Mouse (Mus musculus) mesoderm, embryonic 11.5 days (tissue): ENCODE measurements at regions not wholly inside any gene's neighbourhood (a gene's known extent, or its start where the extent isn't known, plus 50 kb on each side); places are given as distances from the start of the nearest gene placed in this dataset.

Source experiments
- DNase-seq: peaks from one replicate; pipeline ENCODE4 v3.0.0-alpha.2; 2012; ENCODE audit warnings: low read depth, low spot score

DNA sequence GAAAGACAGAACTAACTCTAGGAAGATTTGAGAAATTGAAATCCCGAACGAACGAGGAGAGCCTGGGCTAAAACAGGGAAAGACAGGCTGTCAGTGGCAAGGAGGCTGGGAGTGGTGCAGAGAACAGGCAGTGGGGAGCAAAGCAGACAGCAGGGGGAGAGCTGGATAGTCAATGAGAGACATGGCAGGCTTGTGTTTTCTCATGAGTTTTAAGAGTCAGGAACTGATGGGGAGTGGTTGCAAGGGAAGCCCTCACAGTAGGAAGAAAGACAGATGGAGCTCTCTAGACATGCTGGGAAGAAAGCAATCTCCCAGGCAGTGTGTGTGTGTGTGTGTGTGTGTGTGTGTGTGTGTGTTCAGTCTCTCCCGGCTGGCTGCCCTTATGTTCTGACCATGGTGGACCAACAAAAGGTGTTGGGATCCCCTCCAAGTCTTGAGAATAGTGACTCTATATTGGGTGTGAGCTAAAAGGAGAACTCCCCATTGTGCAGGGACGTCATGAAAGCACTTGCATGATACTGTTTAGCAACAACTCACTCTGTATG is 577.9 kb downstream of the Plcl1 start:
- DNase-seq, result no peak

- no peak for DNase-seq
Observed at GRCm38 (mm10) chr1:55997074-55997473, 591.4 kb downstream of the Plcl1 start.
